Mouse (Mus musculus): ENCODE results near the gene Cox8a. TPM values are rescaled to one million over a fixed set of nuclear protein-coding genes. Genes with fewer than 3 reads are reported as not detected.

Cox8a gene
- polyA plus RNA-seq, 1 experiment from 2014 or later = 1,740 TPM

DNA sequence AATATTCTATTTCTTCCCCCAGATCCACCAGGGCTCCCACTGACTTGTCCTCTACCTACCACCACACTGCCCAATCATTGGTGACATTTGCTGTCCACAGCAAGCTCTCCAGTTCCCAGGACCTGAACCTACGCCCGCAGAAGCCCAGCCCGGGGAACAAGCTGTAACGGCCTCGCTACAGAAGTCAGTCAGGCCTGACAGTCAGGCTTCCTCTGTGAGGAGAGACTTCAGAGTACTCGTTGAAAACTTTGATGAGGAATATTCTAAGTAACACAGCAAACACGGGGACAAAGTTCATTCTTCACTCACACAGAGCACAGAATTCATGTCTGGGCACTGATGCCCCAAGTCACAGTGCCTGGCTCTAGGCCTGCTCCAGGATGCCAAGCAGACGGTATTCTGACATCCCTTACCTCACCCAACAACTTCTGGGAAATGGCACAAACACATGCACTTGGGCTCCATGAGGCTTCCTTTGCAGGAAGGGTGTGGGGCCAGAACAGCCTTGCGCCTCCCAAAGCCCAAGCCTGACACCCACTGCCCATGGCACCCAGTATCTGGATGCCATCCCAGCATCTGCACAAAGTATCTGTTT, 7.8 kb upstream of the Cox8a start:
- POLR2A ChIA-PET = no interaction called here
- ATAC-seq = no peak
- CTCF ChIA-PET = no interaction called here
- in situ Hi-C loops (cut with MboI; ENCODE audit: low pct_unique_long_range_greater_than_20kb) = loop anchor here (25.0 kb wide), 1 partner anchor 387 kb away; the partner anchor contains the start of genes Hrasls5 and Lgals12
- H3K27me3 ChIP-seq = no peaks in the 10 kb centered on the region
- DNase-seq (ENCODE audit: low read depth, low spot score) = no peak
- TF ChIP-seq CTCF (IDR thresholded peaks at IDR 0.05) = no peak

DNA sequence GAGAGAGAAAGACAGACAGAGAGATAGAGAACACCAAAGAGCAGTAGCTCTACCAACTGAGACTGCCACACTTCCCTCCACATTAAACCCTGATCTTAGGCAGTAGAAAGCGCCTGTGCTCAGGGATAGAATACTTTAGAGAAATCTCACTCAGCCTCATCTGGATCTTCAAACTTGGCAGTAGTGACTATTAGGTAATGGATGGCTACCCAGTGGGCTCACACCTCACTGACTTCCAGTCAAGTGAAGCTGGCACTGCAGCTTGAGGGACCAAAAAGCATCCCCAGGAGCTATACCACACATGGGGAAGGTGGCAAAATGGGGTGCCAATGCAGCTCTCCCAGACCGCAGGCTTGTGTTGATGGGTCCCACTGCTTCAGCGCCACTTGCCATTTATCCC, 6.8 kb upstream of the Cox8a start:
- in situ Hi-C loops (cut with MboI; ENCODE audit: low pct_unique_long_range_greater_than_20kb) = no loop called here
- DNase-seq (ENCODE audit: low read depth, low spot score) (no peak), ATAC-seq (no peak)
- no peaks in the 10 kb centered on the region for H3K27me3 ChIP-seq
- TF ChIP-seq CTCF (IDR thresholded peaks at IDR 0.05) = no peak
- ChIA-PET CTCF (interaction anchor here (0.8 to 1.1 kb wide), 2 partner anchors 8 to 119 kb away, joined by 3 to 5 read pairs; no protein-coding TSS in a partner anchor), POLR2A (interaction anchor here (0.5 to 0.6 kb wide), 2 partner anchors 83 to 96 kb away, joined by 3 to 9 read pairs; no protein-coding TSS in a partner anchor)

DNA sequence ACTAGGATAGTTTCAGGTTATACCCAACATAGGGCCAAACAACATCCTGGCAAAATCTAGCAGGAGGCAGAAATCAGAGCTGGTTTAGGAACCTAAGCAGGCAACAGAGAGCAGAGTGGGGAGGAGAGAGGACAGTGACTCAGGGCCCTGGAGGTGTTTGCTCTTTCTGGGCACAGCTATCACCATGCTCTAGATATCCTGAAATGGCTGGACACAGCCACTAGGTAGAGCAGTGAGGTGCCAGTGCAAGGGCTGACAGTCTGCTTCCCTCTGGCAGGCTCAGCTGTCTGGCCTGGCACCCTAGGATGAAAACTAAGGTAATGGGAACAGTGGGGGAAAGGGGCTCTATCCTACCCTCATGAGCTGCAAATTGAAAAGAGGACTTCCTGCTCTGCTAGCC, 6.1 kb upstream of the Cox8a start:
- ChIA-PET CTCF (interaction anchor here (0.8 to 1.1 kb wide), 2 partner anchors 9 to 120 kb away, joined by 3 to 5 read pairs; no protein-coding TSS in a partner anchor), POLR2A (interaction anchor here (0.6 to 1.0 kb wide), 2 partner anchors 11 to 84 kb away, joined by 3 read pairs; no protein-coding TSS in a partner anchor)
- DNase-seq (ENCODE audit: low read depth, low spot score) = no peak
- no peak for TF ChIP-seq CTCF (IDR thresholded peaks at IDR 0.05)
- H3K27me3 ChIP-seq = no peaks in the 10 kb centered on the region
- no peak for ATAC-seq
- in situ Hi-C loops (cut with MboI; ENCODE audit: low pct_unique_long_range_greater_than_20kb) = no loop called here

DNA sequence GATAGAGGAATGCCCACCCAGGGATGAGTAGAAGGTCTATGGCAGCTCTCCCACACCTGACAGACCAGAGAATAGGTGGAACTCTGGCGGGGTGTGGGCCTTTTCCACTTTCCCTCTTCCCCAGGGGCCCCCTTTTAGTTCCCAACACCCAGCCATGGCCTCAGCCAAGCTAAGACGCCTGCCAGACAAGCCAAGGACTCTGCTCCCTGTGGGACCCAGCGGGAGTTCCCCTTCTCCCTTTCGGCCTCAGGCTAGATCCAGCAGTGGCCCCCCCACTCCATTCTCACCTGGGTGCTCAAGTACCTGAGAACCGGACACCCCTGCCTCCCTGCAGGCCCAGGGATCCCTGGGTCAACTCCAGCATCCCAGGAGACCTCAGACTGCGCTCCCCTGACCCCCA, 4.8 kb upstream of the Cox8a start:
- DNase-seq (ENCODE audit: low read depth, low spot score) (no peak), ATAC-seq (no peak)
- no peaks in the 10 kb centered on the region for H3K27me3 ChIP-seq
- POLR2A ChIA-PET = interaction anchor here (0.6 to 1.4 kb wide), 2 partner anchors 11 to 152 kb away, joined by 3 to 4 read pairs; no protein-coding TSS in a partner anchor
- TF ChIP-seq CTCF (IDR thresholded peaks at IDR 0.05) = no peak
- CTCF ChIA-PET = interaction anchor here (1.1 kb wide), 1 partner anchor 123 kb away, joined by 3 read pairs; no protein-coding TSS in a partner anchor
- in situ Hi-C loops (cut with MboI; ENCODE audit: low pct_unique_long_range_greater_than_20kb) = no loop called here

DNA sequence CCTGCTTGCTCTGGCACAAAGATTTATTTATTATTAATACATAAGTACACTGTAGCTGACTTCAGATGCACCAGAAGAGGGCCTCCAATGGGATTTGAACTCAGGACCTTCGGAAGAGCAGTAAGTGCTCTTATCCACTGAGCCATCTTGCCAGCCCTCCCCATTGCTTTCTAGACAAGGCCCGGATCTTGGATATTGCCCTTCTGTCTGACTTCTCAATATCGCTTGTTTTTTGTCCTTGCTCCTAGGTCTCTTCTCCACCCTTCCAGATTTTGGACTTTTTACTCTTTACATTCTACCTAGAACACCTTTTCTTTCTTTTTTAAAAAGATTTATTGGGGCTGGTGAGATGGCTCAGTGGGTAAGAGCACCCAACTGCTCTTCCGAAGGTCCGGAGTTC, 1.3 kb upstream of the Cox8a start:
- ChIA-PET POLR2A (no interaction called here), CTCF (no interaction called here)
- no peak for DNase-seq (ENCODE audit: low read depth, low spot score)
- no peaks in the 10 kb centered on the region for H3K27me3 ChIP-seq
- in situ Hi-C loops (cut with MboI; ENCODE audit: low pct_unique_long_range_greater_than_20kb) = no loop called here
- TF ChIP-seq CTCF (IDR thresholded peaks at IDR 0.05) = no peak
- no peak for ATAC-seq

DNA sequence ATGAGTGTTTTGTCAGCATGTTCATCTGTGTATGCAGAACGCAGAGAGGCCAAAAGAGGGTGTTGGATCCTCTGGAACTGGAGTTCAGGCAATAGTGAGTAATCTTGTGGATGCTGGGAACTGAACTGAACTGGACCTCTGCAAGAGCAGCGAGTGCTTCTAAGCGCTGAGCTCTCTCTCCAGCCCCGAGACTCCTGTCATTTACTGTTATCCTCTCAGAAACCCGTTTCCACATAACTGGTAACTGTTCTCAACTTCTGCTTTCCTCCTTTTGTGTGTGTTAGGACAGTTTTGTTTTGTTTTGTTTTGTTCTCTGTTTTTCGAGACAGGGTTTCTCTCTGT, 481 bp upstream of the Cox8a start:
- TF ChIP-seq CTCF (IDR thresholded peaks at IDR 0.05) = no peak
- ATAC-seq (peak; percentile 13), DNase-seq (ENCODE audit: low read depth, low spot score) (no peak)
- H3K27me3 ChIP-seq = no peaks in the 10 kb centered on the region
- ChIA-PET CTCF (interaction anchor here (0.7 kb wide), 1 partner anchor 211 kb away, joined by 3 read pairs; no protein-coding TSS in a partner anchor), POLR2A (interaction anchor here (0.7 to 1.0 kb wide), 2 partner anchors 128 to 161 kb away, joined by 3 read pairs; partner anchors contain the start of gene Macrod1)
- in situ Hi-C loops (cut with MboI; ENCODE audit: low pct_unique_long_range_greater_than_20kb) = no loop called here

DNA sequence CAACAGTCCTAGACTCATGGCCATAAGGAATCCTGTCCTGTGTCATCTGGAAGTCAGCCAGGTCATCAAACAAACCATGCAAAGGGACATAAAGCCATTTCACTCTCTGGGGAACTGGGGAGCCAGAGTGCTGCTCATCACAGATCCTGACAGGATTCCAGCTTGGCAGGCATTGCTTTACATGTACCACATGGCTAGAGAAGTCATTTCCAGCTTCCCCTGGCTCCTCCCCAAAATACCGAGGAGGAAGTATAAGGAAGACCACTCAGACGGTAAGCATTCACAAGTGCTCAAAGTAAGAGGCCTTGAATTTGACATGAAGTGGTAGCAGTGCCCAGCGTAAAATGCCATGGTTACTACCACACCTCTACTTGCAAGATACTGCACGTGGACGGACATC, 2.9 kb downstream of the Cox8a start:
- no peak for TF ChIP-seq CTCF (IDR thresholded peaks at IDR 0.05)
- H3K27me3 ChIP-seq = no peaks in the 10 kb centered on the region
- no peak for ATAC-seq
- in situ Hi-C loops (cut with MboI; ENCODE audit: low pct_unique_long_range_greater_than_20kb) = no loop called here
- CTCF ChIA-PET = interaction anchor here (1.7 to 1.8 kb wide), 2 partner anchors 13 to 150 kb away, joined by 5 to 6 read pairs; no protein-coding TSS in a partner anchor
- no peak for DNase-seq (ENCODE audit: low read depth, low spot score)
- POLR2A ChIA-PET = interaction anchor here (1.8 to 3.9 kb wide), 2 partner anchors 9 to 34 kb away, joined by 6 to 22 read pairs; partner anchors contain the start of gene Otub1

DNA sequence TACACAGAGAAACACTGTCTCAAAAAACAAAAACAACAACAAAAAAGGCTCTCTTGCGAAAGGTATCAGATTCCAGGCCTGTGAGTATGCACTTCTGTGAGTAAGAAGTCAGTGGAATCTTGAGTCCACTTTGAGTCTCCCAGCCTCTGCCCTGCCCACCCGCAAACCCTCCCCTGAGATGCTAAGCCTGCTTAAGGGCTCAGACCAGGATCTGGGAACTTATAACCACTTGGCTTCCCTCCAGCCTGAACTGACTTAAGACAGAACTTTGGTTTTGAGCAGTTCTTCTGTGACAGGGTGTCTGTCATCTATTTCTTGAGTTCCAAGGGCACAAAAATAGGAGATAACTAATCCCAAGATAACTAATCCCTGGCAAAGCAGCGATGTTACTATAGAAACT, 4.4 kb downstream of the Cox8a start:
- ChIA-PET CTCF (interaction anchor here (1.7 to 1.8 kb wide), 2 partner anchors 15 to 149 kb away, joined by 5 to 6 read pairs; no protein-coding TSS in a partner anchor), POLR2A (interaction anchor here (1.8 to 3.9 kb wide), 2 partner anchors 7 to 32 kb away, joined by 6 to 22 read pairs; partner anchors contain the start of gene Otub1)
- H3K27me3 ChIP-seq = no peaks in the 10 kb centered on the region
- ATAC-seq (no peak), DNase-seq (ENCODE audit: low read depth, low spot score) (no peak)
- TF ChIP-seq CTCF (IDR thresholded peaks at IDR 0.05) = no peak
- in situ Hi-C loops (cut with MboI; ENCODE audit: low pct_unique_long_range_greater_than_20kb) = no loop called here

DNA sequence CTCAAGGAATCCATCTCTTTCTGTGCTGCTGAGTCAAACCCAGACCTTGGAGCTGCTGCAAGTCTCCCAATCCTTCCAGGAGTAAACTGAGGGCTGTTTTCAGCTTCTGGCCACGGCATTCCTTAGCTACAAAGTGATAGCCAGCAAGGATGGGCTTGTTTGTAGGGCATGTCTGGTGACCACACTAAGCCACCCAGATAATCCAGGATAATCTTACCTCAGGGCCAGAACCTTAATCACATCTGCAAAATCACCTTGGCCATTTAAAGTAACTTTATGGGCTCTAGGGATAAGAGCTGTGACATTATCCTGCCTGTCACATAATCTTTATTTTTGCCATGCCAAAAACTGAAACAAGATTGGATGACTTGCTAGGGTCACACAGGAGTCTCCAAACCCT, 5.2 kb downstream of the Cox8a start:
- ATAC-seq (no peak), DNase-seq (ENCODE audit: low read depth, low spot score) (no peak)
- POLR2A ChIA-PET = interaction anchor here (0.6 kb wide), 2 partner anchors 121 to 275 kb away, joined by 3 to 5 read pairs; no protein-coding TSS in a partner anchor
- in situ Hi-C loops (cut with MboI; ENCODE audit: low pct_unique_long_range_greater_than_20kb) = no loop called here
- H3K27me3 ChIP-seq = no peaks in the 10 kb centered on the region
- TF ChIP-seq CTCF (IDR thresholded peaks at IDR 0.05) = no peak
- CTCF ChIA-PET = no interaction called here

DNA sequence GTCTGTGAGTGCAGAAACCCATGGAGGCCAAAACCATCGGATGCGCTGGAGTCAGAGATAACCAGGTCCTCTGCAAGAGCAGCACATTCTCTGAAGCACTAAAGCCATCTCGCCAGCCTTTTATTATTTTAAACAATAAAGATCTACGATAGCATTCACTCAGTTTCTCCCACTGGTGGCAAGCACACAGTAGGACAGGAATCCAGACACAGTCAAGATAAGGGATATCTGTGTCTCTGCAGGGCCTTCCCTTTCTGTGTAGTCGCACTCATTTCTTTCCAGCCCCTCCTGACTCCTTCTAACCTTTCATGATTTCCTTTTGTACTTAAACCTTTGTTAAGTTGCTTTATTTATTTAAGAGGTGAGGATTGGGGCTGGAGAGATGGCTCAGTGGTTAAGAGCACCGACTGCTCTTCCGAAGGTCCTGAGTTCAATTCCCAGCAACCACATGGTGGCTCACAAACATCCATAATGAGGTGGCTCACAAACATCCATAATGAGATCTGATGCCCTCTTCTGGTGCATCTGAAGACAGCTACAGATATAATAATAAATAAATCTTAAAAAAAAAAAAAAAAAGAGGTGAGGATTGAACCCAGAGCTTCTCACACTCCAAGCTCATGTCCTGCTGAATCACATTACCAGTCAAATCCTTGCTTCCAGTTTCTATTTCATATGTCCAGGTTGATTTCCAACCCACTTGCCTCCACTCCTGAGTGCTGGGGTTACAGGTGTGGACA, 7.3 kb downstream of the Cox8a start:
- ATAC-seq (no peak), DNase-seq (ENCODE audit: low read depth, low spot score) (no peak)
- no peaks in the 10 kb centered on the region for H3K27me3 ChIP-seq
- no peak for TF ChIP-seq CTCF (IDR thresholded peaks at IDR 0.05)
- in situ Hi-C loops (cut with MboI; ENCODE audit: low pct_unique_long_range_greater_than_20kb) = no loop called here
- CTCF ChIA-PET = no interaction called here
- POLR2A ChIA-PET = no interaction called here

Data from Patski (cell line).